Mouse (Mus musculus) cerebellum, adult 18-20 months (tissue): ENCODE measurements around the gene Ttc30a2.
"Not testable (repeated sequence)": the region's sequence is repeated elsewhere in the genome, so short reads cannot be mapped to it uniquely, and the experiment has no call there.

ENCODE experiments used
- DNase-seq, 2 experiments: peaks; one replicate each; pipeline ENCODE4 v3.0.0; 2021

The Ttc30a2 gene

GRCm38 (mm10) chr2:75980933-75981439 is 3.0 kb upstream of the Ttc30a2 start:
- not testable (repeated sequence) for DNase-seq

DNA sequence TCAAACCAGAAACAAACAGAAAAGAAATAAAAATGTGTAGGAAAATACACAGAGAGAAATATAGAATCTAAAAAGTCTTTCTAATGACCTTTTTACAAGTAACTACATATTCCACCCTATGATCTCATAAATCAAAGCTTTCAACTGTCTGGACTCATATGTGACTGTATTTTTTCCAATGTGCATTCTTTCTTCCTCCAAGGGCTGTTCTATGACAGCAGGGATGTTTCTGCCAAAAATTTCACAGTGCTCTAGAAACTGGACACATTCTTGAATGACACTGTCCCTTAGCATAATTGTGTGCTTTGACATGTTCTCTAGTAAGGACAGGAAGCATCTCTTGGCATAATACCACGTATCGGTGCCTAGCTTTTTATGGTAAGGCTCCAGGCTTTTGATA is 1.9 kb downstream of the Ttc30a2 start:
- not testable (repeated sequence) for DNase-seq

- DNase-seq = no peak
Observed at GRCm38 (mm10) chr2:75974131-75974530, 3.8 kb downstream of the Ttc30a2 start.

- DNase-seq = peak; percentile 67 to 73
Observed at GRCm38 (mm10) chr2:75964972-75965371, 13.0 kb downstream of the Ttc30a2 start.

DNA sequence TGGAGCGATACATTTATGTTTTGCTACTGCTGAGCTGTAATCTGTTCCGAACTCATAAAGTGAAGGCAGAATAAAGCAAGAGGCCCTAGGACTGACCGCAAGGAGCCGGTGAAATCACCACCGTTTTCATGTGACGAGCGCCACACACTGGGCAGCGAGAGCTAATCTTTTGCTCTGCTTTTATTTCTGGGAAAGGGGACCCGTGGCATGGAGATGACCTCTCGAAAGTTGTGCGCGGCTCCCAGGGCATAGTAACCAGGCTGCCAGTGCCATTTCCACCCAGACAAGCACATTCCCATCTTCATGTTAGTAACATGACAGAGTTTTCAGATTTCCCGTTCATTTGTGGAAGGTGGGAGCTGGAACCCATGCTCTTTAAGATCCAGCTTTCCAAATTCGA is 13.5 kb downstream of the Ttc30a2 start:
- peak; percentile 63 to 73 for DNase-seq

DNA sequence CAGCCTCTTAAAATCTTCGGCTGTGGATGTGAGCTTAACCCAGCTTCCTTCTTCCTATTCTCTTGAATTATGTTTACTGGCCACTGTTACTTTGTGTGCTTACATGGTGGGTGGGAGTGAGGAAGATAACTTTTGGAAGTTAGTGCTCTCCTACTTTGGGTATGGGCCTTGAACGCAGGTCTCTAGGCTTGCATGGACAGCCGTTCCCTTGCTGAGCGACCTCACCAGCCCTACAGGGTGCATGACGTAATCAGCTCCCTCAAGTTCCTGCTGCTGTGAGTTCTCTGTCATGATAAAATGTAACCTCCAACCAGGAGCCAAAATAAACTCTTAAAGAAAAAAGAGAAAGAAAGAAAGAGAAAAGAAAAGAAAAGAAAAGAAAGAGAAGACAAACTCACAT is 13.9 kb downstream of the Ttc30a2 start:
- no peak for DNase-seq

DNA sequence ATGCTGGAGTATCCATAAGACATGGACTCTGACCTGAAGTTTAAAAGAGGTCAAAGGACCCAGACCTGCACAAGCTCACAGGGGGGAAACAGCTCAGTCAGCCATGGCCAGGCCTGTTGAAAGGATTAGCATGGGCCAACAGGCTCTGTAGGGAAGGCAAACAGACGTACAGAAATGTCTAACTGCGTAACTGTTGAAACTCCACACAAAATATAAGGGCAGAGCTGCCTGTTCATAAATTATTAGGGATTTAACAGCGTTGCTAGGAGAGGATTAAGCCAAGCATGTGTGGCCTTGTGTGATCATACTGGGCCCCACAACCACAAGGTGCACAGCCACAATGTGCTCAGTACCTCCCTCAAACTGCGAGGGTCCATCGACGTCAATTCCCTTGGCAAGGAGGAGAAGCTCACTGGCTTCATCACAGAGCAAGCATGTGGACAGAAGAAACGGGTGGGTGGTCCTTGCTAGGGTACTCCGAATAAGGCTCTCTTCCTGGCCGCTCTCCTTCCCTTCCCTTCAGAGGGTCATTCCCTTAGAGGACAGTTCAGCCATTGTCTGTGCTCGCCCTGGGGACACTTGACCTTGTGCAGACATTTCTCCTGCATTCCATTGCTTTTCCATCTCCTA is 14.6 kb downstream of the Ttc30a2 start:
- no peak for DNase-seq

DNA sequence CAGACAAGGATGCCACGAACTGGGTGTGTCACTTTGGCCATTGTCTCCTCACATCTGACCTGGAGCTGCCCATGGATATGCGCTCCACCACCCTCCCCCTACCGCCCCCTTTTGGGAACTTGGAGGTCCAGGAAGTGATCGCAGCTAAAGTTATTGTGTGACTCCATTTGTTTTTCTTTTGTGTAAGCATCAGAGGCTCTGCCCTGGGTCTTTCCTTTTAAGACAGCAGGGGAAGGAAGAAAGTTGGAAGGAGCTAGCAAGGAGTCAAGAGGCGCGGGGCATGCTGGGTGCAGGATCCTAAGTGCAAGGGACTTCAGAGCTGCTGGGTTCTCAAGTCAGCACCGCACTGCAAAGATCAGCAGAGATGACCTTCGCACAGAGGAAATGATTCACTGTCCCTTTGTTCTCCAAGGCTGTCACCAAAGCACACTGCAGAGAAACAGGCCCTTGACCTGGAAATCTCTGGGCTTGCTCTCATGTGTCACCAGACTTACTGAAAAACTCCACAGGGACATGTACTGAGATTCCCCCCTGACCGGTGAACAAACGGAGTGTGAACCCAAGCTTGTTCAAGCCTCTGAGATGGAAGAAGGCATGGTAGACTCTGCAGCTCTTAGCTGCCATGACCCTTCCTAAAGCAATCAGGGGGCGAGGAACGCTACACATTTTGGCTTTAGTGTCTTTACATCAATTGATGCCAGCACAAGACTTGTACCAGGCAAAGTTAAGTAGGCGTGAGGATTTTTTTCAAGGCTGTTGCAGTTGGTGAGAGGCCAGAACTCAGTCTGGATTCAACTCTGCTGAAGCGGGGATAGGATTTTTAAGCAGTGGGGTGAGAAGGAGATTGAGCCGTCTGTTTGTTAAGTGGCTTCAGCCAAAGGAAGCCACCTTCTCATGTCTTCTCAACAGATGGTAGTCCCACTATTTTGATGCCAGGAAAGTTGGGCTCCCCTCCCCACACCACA is 17.3 kb downstream of the Ttc30a2 start:
- DNase-seq = no peak

DNA sequence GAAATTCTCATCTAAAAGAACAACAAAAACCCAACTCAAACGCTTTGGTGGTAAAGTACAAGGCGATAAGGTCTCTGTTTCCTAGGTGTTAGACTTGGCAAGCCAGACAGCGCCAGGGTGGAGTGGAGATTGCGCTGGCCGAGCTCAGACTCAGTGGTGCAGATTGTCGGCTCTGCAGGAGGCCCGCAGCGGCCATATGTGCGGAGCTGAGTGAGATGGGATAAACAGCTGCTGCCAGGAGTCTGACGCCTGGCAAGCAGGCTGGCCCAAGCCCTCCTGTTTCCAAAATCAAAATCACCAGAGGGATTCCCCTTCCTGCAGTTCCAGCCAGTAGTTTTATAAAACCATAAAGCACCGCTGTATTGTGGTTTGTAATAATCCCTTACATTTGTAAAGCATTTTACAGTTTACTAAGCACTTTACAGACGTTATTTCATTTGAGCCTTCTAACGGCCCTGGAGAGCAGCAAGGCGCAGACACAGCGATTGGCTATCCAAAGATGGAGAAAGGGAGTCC is 18.1 kb downstream of the Ttc30a2 start:
- DNase-seq = peak; percentile 30

DNA sequence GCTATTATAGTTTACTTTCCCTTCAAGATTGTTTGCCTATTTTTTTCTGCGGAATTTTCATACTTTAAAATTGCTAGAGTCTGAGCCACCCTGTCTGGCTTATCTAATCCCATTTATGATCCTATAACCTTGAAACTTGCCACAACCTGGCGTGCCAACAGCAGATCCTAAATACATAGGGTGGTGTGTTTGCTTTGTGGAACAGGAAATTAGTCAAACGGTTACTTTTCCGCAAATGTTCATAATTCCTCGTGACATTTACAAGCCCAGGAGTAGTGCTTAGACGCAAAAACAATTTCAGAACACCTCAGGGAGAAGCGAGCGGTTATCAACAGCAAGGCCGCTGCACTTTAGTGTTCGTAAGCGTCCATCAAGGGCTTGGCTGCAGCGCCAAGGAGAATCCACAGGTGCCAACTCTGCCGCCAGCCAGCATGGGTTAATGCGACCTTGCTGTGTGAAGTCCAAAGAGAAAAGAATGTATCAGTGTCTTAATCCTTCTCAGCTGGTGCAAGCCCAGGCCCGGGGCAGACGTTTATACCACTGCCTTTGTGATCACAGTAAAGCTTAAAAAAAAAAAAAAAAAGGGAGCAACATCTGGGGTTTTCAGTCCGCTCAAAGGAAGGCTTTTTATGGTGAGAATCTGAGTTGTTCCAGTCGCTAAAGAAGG is 18.7 kb downstream of the Ttc30a2 start:
- DNase-seq = no peak

GRCm38 (mm10) chr2:75955709-75956108 is 22.3 kb downstream of the Ttc30a2 start:
- no peak for DNase-seq

DNA sequence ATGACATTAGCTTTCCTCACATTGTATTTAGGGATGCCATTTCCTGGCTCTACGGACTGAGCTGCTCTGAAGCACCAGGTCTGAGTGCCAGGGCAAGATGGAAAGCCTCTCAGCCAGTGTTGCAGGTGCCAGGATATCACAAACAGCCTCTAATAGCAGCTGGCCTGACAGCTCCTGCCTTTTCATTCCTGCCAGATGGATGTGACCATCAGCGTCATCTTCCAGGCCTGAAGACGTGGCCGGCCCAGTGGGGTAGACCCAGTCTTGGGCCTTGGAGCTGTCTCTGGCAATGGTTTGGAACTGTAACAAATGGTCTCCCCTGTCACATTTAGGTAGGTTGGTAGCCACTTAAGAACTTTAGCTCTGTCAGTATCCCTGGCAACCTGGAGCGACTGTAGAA is 24.6 kb downstream of the Ttc30a2 start:
- DNase-seq = no peak

DNA sequence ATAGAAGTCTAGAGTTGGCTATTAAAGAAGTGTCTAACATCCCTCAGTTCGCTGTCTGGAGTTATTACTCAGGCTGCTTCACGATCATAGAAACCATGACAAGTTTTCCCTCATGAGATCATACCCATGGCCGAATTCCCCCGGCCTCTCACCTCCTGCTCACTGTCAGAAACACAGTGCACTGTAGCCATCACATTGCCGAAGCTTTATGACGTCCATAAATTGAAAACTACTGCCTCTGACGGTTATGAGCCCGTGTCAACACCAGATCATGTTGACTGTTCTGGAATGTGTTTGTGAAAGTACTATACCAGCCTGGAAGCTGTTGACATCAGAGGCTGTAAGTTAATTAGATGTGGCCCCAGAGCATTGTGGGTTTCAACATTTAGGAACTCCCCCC is 27.3 kb downstream of the Ttc30a2 start:
- DNase-seq = no peak

DNA sequence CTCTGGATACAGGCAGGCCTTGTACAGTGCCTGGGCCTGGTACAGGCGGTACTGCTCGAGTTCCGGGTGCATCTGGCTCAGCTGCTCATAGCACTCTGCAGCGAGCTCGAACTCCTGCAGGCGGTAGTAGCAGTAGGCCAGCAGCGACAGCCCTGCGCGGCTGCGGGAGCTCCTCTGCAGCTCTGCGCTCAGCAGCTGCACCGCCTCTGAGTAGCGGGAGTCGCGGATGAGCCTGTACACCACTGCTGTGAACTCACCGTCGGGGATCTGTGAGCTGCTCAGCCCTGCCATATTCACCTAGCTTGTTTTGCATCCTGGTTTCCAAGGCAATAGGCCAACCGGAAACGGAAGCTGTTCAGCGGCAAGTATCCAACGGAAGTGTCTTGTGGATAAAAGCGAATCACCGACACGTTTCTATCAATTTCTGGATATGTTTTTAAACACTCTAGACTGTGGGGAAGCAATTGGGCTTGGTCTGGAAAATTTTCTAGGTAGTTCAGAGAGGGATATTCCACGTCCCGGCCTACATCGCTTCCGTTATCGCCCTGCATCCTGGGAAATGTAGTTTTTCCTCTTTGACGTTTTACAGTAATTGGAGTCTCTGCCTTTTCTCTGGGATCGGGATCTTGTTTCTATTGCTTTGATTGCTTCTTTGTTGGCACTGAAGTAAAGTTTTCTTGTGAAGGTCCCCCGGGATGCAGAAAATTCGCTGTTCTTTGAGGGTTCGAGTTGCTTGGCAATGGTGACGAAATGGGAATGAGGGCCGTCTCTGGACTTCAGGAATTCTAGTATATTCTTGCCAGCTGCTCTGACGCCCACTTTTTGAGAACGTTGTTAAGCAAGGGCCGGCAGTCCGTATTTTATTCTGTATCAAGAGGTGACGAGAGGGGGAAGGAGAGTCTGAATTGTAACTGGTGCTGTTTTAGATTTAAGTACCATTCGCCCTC is 39.6 kb downstream of the Ttc30a2 start, which contains the start of gene Ttc30b:
Ttc30b (minus strand) TSS at position 469 of the 947 bp plus-strand sequence.
- peak; percentile 81 to 85 for DNase-seq

GRCm38 (mm10) chr2:75937520-75938116 is 40.4 kb downstream of the Ttc30a2 start:
- peak in 1 of 2 experiments; percentile 31 for DNase-seq

GRCm38 (mm10) chr2:75936685-75937084 is 41.3 kb downstream of the Ttc30a2 start:
- not testable (repeated sequence) for DNase-seq

DNA sequence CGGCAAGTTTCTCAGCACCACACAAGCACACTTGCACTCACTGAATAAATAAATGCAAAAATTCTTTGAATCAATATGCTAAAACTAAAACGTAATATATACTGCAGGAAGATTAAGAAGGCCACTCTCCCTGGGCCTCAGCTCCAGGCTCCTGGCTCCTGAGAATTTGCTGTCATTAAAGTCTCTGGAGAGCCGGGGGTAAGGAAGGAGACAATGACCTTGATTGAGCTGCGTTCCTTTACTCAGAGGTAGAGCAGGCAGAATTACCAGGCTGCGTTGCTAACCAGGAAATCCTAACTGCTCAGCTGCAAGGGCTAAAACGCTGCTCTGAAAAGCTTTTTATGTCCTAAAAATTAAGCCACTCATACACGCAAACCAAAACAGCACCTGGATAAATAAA is 44.4 kb downstream of the Ttc30a2 start:
- DNase-seq = no peak

GRCm38 (mm10) chr2:75930941-75931340 is 47.0 kb downstream of the Ttc30a2 start:
- DNase-seq = no peak

DNA sequence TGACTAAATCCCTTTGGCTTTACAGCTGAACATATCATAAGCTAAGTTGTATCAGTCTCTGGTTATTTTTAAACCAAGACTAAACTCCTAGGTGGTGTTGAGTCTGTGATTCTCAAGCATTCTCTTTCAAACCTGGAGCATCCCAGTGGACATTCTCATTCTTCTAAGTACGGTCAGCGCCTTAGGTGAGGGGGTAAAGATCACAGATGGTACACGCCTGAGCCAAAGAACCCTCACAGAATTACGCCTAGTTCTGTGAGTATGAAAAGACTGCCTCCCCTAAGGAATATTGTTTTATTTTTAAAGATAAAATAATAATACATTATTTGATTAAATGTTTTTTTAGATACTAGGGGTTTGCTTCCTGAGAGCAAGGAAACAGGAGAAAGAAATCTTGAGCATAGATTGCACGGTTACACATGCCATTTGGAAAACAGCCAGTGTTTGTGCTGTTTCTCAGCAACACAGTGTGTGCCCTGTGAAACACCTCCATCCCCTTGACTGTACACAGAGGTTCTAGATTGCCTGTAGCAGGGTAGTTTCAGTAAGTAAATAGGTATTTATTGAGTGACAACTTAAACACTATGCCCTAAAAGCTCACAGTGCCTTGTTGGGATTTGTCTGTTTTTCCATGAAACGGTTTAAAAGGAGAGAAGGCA is 48.1 kb downstream of the Ttc30a2 start:
- peak in 1 of 2 experiments; percentile 15 for DNase-seq

GRCm38 (mm10) chr2:75929141-75929540 is 48.8 kb downstream of the Ttc30a2 start:
- peak; percentile 47 to 65 for DNase-seq

GRCm38 (mm10) chr2:75928011-75928410 is 50.0 kb downstream of the Ttc30a2 start:
- DNase-seq = no peak
